Mouse (Mus musculus): Measurements from ENCODE around the gene Hoxd10.

GRCm38 (mm10) chr2:74737578-74738070 is 45.9 kb downstream of the Hoxd10 start:
- TF ChIP-seq MAX (IDR thresholded peaks at IDR 0.05; ENCODE audit: low read length) (no peak), ZKSCAN1 (IDR thresholded peaks at IDR 0.05; ENCODE audit: borderline replicate concordance, low read depth, low read length) (no peak), CHD1 (IDR thresholded peaks at IDR 0.05; ENCODE audit: low read depth, low read length) (no peak), ZNF384 (IDR thresholded peaks at IDR 0.05; ENCODE audit: low read depth, low read length) (no peak), CTCF (conservative IDR thresholded peaks at IDR 0.05 in 1 of 2, IDR thresholded peaks at IDR 0.05 in 1 of 2; ENCODE audit: low read depth in 2 of 2, low read length in 2 of 2) (no peak), ZMIZ1 (IDR thresholded peaks at IDR 0.05; ENCODE audit: low read depth, low read length) (no peak), JUND (conservative IDR thresholded peaks at IDR 0.05; ENCODE audit: low read depth, low read length) (no peak)
